Mouse (Mus musculus) urinary bladder, adult 2 months (tissue): Measurements from ENCODE around the gene Zfp786. TPM values are rescaled to one million over a fixed set of nuclear protein-coding genes. Genes with fewer than 3 reads are reported as not detected.
A peak's percentile ranks its signal among the peaks of the same experiment; 100 is the strongest.
"Not testable (repeated sequence)": the region's sequence is repeated elsewhere in the genome, so short reads cannot be mapped to it uniquely, and the experiment has no call there.

Source experiments
- DNase-seq: peaks from one replicate; pipeline ENCODE4 v3.0.0; 2022; ENCODE audit warnings: low spot score
- polyA plus RNA-seq: library from polyadenylated mRNA; depleted of rRNA; stranded (reverse); fragments of >200 nt; gene quantifications from 2 replicates; pipeline ENCODE4 v1.2.3, GENCODE M21; 2012; rRNA removed

Gene Zfp786
- polyA plus RNA-seq: 0.48 and 0.75 TPM in 2 replicates

DNA sequence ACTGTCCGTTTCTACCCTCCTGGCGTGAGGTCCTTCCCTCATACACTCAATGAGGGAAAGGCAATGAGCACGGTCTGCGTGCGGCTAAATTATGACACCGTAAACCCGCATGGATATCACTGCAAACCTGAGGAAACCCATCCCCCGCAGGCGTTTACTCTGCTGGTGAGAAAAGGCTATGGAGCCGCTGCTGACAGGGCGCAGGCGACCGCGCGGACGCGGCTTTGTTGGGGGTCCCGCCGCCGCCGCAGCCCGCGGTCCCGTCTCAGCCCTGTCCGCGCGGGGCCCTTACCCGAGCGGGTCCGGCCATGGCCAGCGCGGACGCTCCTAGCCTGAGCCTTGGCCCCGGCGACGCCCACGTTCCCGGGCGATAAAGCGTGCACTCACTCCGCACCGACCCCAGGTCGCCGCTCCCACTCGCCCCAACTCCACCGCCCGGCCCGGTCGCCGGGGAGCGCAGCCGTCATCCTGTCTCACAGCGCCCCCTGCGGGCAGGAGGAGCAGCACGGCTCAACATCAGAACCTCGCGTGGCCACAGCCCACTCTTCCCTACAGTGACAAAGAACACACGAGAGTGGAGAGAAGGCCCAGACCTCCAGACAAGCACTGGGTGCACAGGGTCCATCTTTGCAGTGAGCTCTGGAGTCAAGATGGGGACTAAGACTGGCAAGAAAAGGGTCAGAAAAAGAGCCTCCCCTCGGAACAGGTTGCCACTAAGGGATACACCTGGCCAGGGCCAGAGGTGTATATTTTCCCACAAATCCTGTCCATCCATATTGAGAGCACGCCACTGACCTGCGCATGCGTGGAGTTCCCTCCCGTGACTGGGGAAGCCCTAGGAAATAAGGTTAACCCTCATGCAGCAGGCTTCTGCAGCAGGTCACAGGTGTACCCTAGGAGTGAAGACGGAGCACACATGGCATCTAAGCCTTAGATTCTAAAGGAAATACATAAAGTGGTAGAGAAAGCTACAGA, at the start of gene Zfp786:
Gene Zfp786, minus strand, starts transcription at position 764 of the 975 bp plus-strand sequence.
- peak; percentile 86 for DNase-seq

DNA sequence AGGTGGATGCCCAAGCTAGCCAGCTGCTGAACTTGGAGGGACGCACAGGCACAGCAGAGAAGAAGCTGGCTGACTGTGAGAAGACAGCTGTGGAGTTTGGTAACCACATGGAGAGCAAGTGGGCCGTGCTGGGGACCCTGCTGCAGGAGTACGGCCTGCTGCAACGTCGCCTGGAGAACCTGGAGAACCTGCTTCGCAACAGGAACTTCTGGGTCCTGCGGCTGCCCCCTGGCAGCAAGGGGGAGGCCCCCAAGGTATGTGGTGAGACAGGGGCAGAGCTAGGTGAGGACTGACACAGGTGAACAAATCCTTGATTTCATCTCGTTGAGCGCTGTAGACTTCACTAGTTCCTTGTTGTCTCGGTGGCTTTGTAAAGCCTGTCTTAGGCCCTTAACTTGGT, 49.5 kb upstream of the Zfp786 start:
- no peak for DNase-seq

DNA sequence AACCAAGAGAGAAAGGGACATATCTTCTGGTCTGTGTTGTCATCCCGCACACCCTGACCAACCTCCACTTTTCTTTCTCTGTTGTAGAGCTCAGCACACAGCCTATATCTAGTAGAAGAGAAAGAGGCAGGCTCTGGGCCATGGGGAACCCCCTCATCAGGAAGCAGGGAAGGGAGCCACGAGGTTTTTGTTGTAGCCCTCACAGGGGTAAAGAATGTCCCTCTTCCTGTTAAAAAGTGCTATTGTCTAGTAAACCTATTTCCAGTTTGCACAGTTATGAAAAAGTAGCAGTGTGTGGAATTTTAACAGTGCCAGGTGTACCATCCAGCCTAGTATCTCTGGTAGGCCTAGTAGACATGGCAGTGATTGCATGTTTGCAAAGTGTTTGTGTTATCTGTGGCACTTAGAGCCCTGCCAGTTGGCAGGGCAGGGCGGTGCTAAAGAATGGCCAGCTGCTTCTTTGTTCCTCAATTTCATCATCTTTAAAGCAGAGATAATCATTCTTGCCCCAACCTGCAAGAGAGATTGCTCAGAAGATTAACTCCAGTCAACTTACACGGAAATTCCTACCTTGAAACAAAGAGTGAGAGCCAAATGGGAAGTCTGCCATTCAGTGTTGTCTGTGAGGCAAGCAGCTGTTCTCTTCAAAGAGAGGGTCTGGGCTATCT, 48.5 kb upstream of the Zfp786 start:
- DNase-seq: no peak

DNA sequence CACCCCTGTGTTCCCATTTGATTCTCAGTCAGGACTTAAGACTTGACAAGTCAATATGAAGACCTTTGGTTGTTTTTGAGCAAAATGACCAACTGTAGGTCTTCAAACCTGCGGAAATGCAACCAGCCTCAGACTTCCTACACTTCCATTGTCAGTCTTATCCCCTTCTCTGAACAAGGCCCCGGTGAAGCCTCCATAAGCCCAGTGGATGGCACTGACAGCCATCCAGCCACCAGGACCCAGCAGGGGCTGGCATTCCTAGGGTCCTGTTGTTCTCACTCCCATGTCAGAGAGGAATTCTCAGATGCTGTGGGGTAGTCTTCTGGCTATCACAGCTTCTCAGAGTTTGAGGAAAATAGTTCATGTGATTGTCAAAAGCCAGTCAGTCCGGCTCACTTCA, 47.9 kb upstream of the Zfp786 start:
- no peak for DNase-seq

DNA sequence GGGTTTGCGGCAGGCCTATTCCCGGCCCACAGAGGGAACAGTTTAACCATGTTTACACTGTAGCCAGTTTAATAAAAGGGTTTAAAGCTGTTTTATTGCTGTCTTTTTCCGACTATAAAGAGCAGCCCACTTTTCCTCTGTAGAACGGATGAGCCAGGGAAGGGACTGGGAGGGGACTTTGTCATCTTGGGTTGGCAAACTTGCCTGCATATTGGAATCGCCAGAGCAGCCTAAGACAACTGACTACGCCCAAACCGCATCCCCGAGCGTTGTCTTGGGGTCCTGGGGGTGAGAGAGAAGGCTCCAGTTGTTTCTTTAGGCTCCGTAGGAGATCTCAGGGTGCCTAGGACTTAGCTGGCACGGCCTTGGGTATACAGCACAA, 47.5 kb upstream of the Zfp786 start:
- no peak for DNase-seq

DNA sequence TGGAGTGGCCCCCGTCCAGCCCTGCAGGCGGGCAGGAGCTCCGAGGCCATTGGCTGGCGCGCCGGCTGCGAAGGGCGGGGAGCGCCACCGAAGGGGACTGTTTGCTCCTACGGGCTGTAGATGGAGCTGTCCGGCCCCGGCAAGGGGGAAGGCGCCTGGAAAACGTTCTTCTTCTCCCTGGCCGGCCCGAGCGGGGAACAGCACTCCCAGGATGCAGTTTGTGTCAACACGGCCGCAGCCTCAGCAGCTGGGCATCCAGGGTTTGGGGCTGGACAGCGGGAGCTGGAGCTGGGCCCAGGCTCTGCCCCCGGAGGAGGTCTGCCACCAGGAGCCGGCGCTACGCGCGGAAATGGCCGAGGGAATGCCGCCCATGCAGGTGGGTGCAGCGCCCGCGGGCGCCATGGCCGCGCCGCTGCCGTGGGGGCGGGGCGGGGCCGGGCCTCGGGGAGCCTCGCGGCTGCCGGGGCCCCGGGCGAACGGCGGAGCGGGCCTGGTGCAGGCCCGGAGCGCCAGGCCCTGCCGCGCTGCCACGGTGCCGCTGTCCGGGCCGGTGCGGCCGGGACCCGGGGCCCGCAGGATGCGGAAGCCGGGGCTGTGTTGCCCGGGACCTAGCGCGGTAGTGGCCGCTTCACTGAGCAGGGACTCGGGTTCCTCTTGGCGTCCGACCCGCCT, 46.9 kb upstream of the Zfp786 start:
- DNase-seq: peak; percentile 95

DNA sequence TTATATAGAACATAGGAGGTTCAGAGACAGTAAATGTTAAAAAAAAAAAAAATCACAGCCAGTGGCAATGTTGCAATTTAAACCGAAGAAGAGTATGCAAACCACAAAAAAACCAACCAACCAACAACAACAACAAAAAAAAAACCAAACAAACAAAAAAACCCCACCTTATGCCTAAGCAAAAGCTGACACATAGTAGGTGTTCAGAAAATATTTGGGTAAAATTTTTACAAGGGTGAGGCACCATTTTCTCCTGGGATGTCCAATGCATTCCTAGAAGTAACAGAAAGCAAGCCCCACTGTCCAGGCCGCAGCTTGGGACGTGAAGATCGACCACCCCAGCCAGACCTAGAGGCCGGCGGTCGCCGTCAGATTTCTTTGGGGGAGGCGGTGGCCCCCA, 46.4 kb upstream of the Zfp786 start, which contains the start of gene Zfp282:
Gene Zfp282, plus strand, starts transcription at position 147 of the 400 bp plus-strand sequence.
- DNase-seq: no peak

DNA sequence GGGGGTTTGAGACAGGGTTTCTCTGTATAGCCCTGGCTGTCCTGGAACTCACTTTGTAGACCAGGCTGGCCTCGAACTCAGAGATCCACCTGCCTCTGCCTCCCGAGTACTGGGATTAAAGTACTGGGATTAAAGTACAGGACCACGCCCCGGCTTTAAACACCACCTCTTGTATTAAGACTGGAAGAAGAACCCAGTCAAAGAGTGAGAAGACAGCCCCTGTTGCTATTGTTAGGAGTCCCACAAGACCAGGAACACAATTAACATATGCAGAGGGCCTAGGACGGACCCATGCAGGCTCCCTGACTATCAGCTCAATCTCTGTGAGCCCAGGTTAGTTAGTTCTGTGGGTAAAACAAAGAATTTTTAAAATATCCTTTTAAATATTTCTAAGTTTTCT, 41.6 kb upstream of the Zfp786 start:
- no peak for DNase-seq

DNA sequence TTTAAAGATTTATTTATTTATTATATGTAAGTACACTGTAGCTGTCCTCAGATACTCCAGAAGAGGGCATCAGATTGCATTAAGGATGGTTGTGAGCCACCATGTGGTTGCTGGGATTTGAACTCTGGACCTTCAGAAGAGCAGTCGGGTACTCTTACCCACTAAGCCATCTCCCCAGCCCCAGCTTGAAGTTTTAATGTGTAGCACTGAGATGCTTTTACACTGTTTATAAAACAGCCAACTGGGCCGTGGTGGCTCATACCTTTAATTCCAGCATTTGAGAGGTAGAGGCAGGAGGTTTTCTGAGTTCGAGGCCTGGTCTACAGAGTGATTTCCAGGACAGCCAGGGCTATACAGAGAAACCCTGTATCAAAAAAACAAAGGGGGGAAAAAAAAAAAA, 27.1 kb upstream of the Zfp786 start:
- not testable (repeated sequence) for DNase-seq

DNA sequence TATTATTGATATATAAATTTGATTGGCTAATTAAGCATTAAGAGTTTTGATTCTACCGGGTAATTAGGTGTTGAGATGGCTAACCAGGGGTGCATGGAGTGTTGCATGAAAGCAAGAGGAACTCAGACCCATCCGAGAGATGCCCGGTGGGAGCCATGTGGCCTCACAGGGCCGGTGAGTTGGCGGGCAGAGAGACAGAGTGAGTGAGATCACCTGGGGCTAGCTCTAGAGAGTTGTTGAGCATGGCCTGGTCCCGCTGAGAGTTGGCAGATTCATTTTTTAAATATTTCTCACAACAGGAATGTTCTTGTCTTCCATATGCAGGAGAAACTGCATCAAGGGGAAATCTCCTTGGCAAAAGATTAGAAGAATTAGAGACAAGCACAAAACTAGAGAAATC, 26.6 kb upstream of the Zfp786 start:
- DNase-seq: no peak

DNA sequence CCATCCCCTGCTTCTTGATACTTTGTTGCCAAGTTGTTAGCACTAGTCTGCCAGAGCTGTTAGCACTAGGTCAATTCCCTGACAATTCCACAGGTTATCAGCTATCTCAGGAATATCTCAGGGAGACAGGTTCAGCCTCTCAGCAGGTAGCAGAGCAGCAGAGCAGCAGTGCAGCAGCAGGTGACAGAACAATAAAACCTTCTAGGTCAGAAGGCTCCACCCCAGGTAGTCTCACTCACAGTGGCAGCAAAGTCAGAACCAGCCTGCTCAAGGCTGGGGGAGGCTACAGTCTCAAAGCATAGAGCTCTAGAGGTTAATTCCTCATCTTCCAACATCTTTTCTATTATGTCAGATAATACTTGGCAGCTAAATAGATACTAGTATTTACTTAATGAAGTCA, 15.1 kb upstream of the Zfp786 start:
- no peak for DNase-seq

DNA sequence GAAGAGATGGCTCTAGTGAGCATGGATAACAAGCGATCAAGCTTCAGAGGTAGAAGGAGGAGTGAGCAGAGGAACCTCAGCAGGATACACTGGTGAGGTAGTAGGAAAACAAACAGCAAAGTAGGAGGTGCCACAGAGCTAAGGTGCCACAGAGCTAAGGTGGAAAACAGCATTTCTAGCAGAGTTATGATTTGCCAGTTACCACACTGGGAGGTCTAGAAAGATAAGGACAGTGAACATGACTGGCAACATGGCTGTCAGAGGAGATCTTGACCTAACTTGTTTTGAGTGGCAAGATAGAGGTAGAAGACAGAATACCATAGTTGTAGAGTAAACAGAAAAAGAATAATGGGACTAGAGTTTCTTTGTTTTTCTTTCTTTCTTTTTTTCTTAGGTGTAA, 11.7 kb upstream of the Zfp786 start:
- DNase-seq: no peak

DNA sequence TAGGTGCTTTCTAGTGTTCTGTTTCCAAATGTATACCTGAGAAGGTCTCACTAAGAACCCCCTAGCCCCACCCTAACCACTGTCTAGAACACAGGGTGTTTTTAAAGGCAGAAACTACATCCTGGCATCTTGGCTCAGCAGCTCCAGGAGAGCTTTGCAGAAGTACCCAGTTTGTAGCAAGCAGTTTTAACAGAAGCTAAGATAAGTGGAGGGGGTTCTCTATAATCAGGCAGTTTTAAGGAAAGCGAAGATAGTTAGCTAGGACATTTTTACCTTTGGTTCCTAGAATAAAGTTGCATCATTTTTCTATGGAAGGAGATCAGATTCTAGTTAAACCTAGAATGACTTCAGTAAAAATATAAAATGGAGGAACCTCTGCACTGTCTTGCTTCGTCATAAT, 11.2 kb upstream of the Zfp786 start:
- no peak for DNase-seq

DNA sequence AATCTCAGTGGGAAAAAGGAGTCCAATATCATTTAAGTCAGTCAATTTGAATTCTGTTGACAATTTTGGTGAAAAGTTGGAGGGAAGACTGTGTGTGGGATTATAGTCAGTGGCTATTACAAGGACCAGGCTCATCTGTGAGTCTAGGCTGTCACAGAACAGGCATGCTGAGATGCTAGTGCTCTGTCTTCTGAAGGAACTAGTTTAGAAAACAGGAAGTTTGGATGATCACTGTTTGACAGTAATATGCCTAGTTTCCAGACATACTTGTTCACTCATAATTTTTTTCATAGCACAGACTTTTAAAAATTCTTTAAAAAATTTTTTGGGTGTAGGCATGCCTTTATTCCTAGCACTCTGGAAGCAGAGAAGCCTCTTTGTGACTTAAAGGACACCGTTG, 10.4 kb upstream of the Zfp786 start:
- no peak for DNase-seq

DNA sequence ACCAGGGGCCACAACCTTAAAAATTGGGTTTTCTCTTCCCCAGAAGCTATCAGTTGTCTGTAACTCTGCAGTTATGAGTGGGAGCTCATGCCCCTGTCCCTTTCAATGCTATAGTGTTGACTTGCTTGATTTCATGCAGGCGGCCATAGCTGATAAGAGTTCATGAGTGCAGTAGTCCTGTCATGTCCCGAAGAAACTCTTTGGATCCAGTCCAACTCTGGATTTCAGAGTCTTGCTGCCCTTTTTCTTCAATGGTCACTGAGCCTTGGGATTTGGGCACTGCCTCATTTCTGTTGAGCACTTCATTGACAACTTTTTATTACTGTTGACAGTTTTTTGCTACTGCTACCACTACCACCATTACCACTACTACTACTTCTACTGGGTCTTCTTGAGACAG, 7.0 kb upstream of the Zfp786 start:
- DNase-seq: no peak

DNA sequence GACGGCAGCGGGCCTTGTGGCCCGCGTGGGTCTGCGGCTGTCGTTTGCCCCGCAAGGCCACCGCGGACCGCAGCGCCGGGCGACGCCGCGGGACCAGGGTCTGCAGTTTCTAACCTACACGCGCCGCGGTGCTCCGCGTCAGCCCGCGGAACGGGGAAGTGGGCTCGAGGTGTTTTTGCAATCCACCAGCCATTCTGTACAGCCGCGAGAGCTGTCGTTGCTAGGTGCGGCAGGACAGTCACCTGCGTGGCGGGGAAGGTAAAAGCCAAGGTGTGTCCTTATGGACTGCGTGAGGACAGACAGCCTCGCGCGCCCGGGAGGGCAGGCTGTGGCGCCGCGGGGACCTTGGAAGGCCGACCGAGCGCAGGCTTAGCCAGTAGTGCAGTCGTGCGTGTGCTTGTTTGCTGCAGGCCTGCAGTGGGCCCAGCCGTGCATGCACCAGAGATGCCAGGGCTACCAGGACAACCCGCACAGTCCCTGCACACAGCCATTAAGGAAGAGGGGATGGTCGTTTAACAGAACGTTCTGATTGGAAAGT, 5.4 kb upstream of the Zfp786 start:
- peak; percentile 54 for DNase-seq

DNA sequence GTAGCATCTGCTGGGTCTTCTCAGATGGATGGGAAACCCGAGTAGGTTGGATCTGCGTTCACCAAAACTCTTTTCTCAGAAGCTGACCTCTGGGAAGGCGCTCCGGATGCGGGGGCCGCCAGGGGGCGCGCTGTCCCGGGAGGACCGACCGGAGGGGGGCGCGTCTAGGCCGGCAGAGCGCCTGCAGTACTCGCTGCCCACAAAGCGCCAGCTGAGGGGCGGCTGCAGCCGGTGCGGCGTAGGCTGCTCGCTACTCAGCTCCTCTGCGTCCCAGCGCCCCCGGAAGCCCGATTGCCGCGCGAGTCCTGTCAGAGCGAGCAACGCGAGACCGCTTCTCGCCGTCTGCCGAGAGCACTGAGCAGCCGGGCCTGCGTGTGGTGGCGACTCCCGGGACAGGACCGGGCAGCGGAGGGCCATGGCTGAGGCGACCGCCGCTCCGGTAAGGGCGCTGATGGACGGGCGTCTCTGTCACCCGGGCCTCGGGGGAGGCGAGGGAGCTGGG, 4.9 kb upstream of the Zfp786 start, which contains the start of gene Zfp398:
Gene Zfp398, plus strand, starts transcription at position 180 of the 502 bp plus-strand sequence.
- peak; percentile 98 for DNase-seq

DNA sequence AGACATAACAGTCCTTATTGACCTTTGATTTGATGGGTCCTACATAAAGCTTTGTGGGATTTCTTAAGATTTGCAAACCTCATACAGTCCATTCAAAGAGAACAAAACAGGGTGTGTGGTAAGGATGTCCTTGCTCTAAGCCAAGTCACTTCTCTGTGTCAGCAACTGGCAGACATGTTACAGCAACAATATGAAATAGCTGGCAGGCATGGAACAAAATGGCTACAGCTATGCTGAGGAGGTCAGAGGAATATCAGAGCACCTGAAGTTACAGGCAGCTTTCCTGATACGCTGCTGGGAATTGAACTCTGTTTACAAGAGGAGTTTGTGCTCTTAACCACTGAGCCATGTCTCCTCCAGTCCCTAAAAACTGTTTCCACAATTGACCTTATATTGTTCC, 1.6 kb upstream of the Zfp786 start:
- DNase-seq: no peak

DNA sequence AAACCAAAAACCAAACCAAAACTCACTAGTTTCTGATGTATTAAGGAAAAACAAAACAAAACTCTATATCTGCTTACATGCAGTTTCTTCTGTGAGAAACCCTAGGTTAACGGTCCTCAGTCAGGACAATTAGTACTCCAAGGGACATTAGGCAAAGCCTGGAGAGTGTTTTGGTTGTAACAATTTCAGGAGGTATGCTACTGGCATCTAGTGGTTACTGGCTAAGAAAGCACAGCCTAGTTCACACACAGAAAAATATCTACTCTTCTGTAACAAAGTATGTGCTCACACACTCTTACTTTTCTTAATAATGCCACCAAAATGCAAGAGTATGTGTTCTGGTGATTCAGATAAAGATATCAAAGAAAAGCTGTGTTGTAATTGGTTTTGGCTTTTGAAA, 1.7 kb downstream of the Zfp786 start:
- DNase-seq: no peak

DNA sequence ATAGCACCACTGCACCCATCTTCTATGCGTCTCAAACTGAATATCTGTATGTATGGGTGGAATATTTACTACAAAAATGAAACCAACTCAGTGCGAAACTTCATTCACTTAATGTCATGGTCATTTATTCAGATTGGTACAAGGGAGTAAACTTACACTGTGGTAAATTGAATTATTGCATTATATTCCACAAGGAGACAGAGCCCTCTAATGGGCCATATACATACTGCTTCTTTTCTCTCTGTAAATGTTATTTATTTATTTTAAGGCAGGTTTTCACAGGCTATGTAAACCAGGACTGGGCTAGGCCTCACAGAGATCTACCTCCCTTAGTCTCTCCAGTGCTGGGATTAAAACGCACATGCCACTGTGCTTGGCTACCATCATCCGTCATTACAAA, 3.2 kb downstream of the Zfp786 start:
- no peak for DNase-seq

DNA sequence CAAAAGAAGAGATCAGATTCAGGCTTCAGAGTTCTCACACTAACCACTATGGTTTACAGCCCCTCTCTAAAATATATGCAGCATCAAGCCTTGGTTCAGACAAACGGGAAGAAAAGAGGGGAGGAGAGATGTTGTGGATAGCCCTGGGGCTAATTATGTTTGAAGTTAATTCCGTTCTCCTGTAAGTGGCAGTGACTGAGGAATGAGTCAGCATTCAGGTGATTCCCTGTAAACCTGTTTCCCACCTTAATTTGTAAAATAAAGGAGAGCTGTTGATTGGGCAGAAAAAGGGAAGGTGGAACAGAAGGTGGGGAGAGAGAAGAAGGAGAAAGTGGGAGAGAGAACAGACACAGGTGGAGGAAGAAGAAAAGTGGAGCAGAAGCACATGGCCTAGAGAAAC, 6.4 kb downstream of the Zfp786 start:
- no peak for DNase-seq

DNA sequence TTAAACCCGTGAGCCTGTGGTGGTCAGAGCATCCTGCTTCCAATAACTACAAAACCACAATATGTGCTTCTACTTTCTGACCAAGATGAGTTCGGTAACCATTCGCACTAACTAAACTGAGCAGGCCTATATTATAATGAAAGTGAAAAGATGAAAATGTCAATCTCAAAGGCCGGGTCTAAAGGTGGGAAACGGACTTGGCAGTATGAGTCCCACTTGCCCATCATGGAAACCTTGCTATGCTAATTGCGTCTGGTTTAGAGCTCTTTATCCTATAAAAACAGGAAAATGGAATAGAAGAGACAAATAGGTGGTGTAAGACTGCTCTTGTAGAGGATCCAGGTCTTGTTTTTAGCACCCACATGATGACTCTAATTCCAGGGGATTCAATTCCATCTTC, 8.9 kb downstream of the Zfp786 start:
- no peak for DNase-seq
